ENCODE assay signal across 26 mouse cellular contexts in genomic region chr4:129381148-129381547, GRCm38 (mm10). TPM values are rescaled to one million over a fixed set of nuclear protein-coding genes. Genes with fewer than 3 reads are reported as not detected.
DNase-seq lines count a peak whose midpoint lies in the region; ATAC-seq and TF ChIP-seq lines count a peak whose summit lies in the region.
"Had no signal": no experiment of that assay in that cellular context is flagged by ENCODE, and none has a peak within 500 bp of the region (broad histone marks: within the 10 kb centered on the region; RNA-seq: fewer than 3 reads in every experiment).

No protein-coding gene starts in this region.

- no peaks in the 10 kb centered on the region for H3K9me3 ChIP-seq in E14TG2a.4 (ENCODE audit: low read length)
- H3K9me3 ChIP-seq in ES-Bruce4 (replicated peaks; ENCODE audit: control insufficient read depth, insufficient read depth, low read length, poor library complexity, severe bottlenecking) = no peaks in the 10 kb centered on the region
- no peaks in the 10 kb centered on the region for H3K9me3 ChIP-seq in midbrain, embryonic 14.5 days (ENCODE audit: control insufficient read depth, low read length)
- no peaks in the 10 kb centered on the region for H3K9me3 ChIP-seq in hindbrain, embryonic 14.5 days (ENCODE audit: control insufficient read depth, low read length)
- H3K9me3 ChIP-seq: embryonic facial prominence, embryonic 12.5 days; embryonic facial prominence, embryonic 15.5 days; heart, embryonic 10.5 days; hindbrain, embryonic 12.5 days; intestine, embryonic 15.5 days had no signal

- 78% methylated on average over 8 of the region's 8 CpGs for WGBS in midbrain, embryonic 14.5 days
- WGBS in hindbrain, embryonic 14.5 days = 83% methylated on average over 8 of the region's 8 CpGs

- peaks cover 4% of the 10 kb centered on the region; the same call in 1 of the 2 replicates for H3K36me3 ChIP-seq in E14TG2a.4 (ENCODE audit: insufficient read depth, low read length)
- no peaks in the 10 kb centered on the region for H3K36me3 ChIP-seq in ES-Bruce4 (ENCODE audit: control insufficient read depth, insufficient read depth, low read length, poor library complexity, severe bottlenecking)
- H3K36me3 ChIP-seq in midbrain, embryonic 14.5 days (ENCODE audit: control insufficient read depth, insufficient read depth, low read length) = no peaks in the 10 kb centered on the region
- no peaks in the 10 kb centered on the region for H3K36me3 ChIP-seq in hindbrain, embryonic 14.5 days (replicated peaks; ENCODE audit: control insufficient read depth, insufficient read depth)
- H3K36me3 ChIP-seq: embryonic facial prominence, embryonic 12.5 days; embryonic facial prominence, embryonic 15.5 days; heart, embryonic 10.5 days; hindbrain, embryonic 12.5 days; intestine, embryonic 15.5 days had no signal

- no peak for TF ChIP-seq CTCF in E14TG2a.4 (conservative IDR thresholded peaks at IDR 0.05; ENCODE audit: low read length)
- TF ChIP-seq CTCF in ES-Bruce4 (IDR thresholded peaks at IDR 0.05; ENCODE audit: low read depth, low read length) = no peak

- peak overlapping the region; percentile 73 for H3K9ac ChIP-seq in ES-Bruce4 (ENCODE audit: low read depth, poor library complexity, severe bottlenecking)
- H3K9ac ChIP-seq in midbrain, embryonic 14.5 days (replicated peaks; ENCODE audit: low read length) = no peak overlapping the region
- no peak overlapping the region for H3K9ac ChIP-seq in hindbrain, embryonic 14.5 days
- H3K9ac ChIP-seq: embryonic facial prominence, embryonic 12.5 days; embryonic facial prominence, embryonic 15.5 days; forebrain, postnatal 0 days; hindbrain, embryonic 12.5 days; intestine, embryonic 15.5 days had no signal

- peak; percentile 93 for DNase-seq in R1 (ENCODE audit: low read depth, low spot score)
- peak; percentile 15 for DNase-seq in telencephalon, adult 2 months (ENCODE audit: low read depth, low spot score)
- no peak for DNase-seq in midbrain, embryonic 14.5 days
- DNase-seq in hindbrain, embryonic 14.5 days (ENCODE audit: low spot score) = no peak
- DNase-seq: adrenal gland, postnatal 10 days; adrenal gland, postnatal 36 days; cerebellum, adult 11 months; cerebellum, adult 2 months; cerebellum, adult 9-11 months; cerebellum, postnatal 25 days; forebrain, postnatal 0 days; gastrocnemius, postnatal 10 days; gastrocnemius, postnatal 36 days; heart, adult 2 months; kidney, adult 11 months had no signal

- H3K4me1 ChIP-seq in E14TG2a.4 (replicated peaks; ENCODE audit: low read depth, low read length) (peaks cover 74% of the 10 kb centered on the region), ES-Bruce4 (ENCODE audit: control insufficient read depth, insufficient read depth, low read length) (peaks cover 5% of the 10 kb centered on the region)
- H3K4me1 ChIP-seq in midbrain, embryonic 14.5 days (ENCODE audit: control insufficient read depth, insufficient read depth, low read length) = 0 out of 2 replicates have a peak, but pooled peaks cover under 1% of the 10 kb centered on the region
- peaks cover 6% of the 10 kb centered on the region for H3K4me1 ChIP-seq in hindbrain, embryonic 14.5 days (replicated peaks; ENCODE audit: control insufficient read depth, insufficient read depth, low read length)
- H3K4me1 ChIP-seq: embryonic facial prominence, embryonic 12.5 days; heart, embryonic 10.5 days; hindbrain, embryonic 12.5 days had no signal

- TF ChIP-seq EP300 in ES-Bruce4 (IDR thresholded peaks at IDR 0.05; ENCODE audit: insufficient read depth, low read depth, low read length) = peak; percentile 95

- TF ChIP-seq POLR2A in ES-Bruce4 (IDR thresholded peaks at IDR 0.05; ENCODE audit: insufficient read depth, low read length) = peak; percentile 46

- no peak overlapping the region for H3K4me2 ChIP-seq in midbrain, embryonic 14.5 days (ENCODE audit: low read length)
- no peak overlapping the region for H3K4me2 ChIP-seq in hindbrain, embryonic 14.5 days (replicated peaks)
- H3K4me2 ChIP-seq: embryonic facial prominence, embryonic 12.5 days; embryonic facial prominence, embryonic 15.5 days; hindbrain, embryonic 12.5 days; intestine, embryonic 15.5 days had no signal

- ATAC-seq in midbrain, embryonic 14.5 days (ENCODE audit: low FRiP score, low TSS enrichment) = no peak
- ATAC-seq in hindbrain, embryonic 14.5 days (ENCODE audit: low FRiP score) = no peak
- ATAC-seq: CD4-positive, CD25-positive, alpha-beta regulatory T cell, adult 4 months; forebrain, embryonic 14.5 days; forebrain, postnatal 0 days; hindbrain, embryonic 16.5 days; intestine, embryonic 15.5 days had no signal

- peak overlapping the region; percentile 99 for H3K27ac ChIP-seq in ES-Bruce4 (ENCODE audit: insufficient read depth, low read length)
- H3K27ac ChIP-seq in midbrain, embryonic 14.5 days (replicated peaks; ENCODE audit: low read depth, low read length) = no peak overlapping the region
- no peak overlapping the region for H3K27ac ChIP-seq in hindbrain, embryonic 14.5 days
- H3K27ac ChIP-seq: embryonic facial prominence, embryonic 12.5 days; embryonic facial prominence, embryonic 15.5 days; heart, adult 2 months; heart, embryonic 10.5 days; hindbrain, embryonic 12.5 days; intestine, embryonic 15.5 days had no signal

- H3K27me3 ChIP-seq in E14TG2a.4 (ENCODE audit: insufficient read depth, low read length) = no peaks in the 10 kb centered on the region
- H3K27me3 ChIP-seq in ES-Bruce4 (ENCODE audit: control insufficient read depth, insufficient read depth, low read length, poor library complexity, severe bottlenecking) = no peaks in the 10 kb centered on the region
- peaks cover 5% of the 10 kb centered on the region; the same call in 1 of the 2 replicates for H3K27me3 ChIP-seq in midbrain, embryonic 14.5 days (ENCODE audit: control insufficient read depth, insufficient read depth, low read length)
- H3K27me3 ChIP-seq in hindbrain, embryonic 14.5 days (ENCODE audit: control insufficient read depth, insufficient read depth, low read length) = no peaks in the 10 kb centered on the region
- H3K27me3 ChIP-seq: intestine, embryonic 15.5 days had no signal

- H3K4me3 ChIP-seq in E14TG2a.4 (replicated peaks; ENCODE audit: low read length) = peak overlapping the region; percentile 64
- peak overlapping the region; percentile 60 for H3K4me3 ChIP-seq in ES-Bruce4 (ENCODE audit: low read depth, low read length)
- H3K4me3 ChIP-seq in midbrain, embryonic 14.5 days (replicated peaks; ENCODE audit: low read depth, low read length) = no peak overlapping the region
- no peak overlapping the region for H3K4me3 ChIP-seq in hindbrain, embryonic 14.5 days (replicated peaks; ENCODE audit: low read length)
- H3K4me3 ChIP-seq: embryonic facial prominence, embryonic 12.5 days; embryonic facial prominence, embryonic 15.5 days; heart, adult 2 months; heart, embryonic 10.5 days; hindbrain, embryonic 12.5 days; intestine, embryonic 15.5 days had no signal

RNA-seq across cellular contexts. Expression of gene Zbtb8a, which starts 3.2 kb away (rescaled TPM):
- 20.7 and 21.1 TPM in 2 replicates for polyA plus RNA-seq in ES-Bruce4 (2011; ENCODE audit: insufficient read depth, insufficient read length, low read depth, missing spikeins)
- 12.4 and 13.3 TPM in 2 replicates for polyA plus RNA-seq in midbrain, embryonic 14.5 days (2014; fragmentation: Nextera tagmentation; extraction: Ambion mirVana)
- polyA plus RNA-seq in hindbrain, embryonic 14.5 days (2014; fragmentation: Nextera tagmentation; extraction: Ambion mirVana) = 11.4 and 14.6 TPM in 2 replicates

RNA-seq across cellular contexts. Expression of gene Zbtb8os, which starts 45.7 kb away (rescaled TPM):
- polyA plus RNA-seq in ES-Bruce4 (2011; ENCODE audit: insufficient read depth, insufficient read length, low read depth, missing spikeins) = 138 and 146 TPM in 2 replicates
- 22.9 and 26.3 TPM in 2 replicates for polyA plus RNA-seq in midbrain, embryonic 14.5 days (2014; fragmentation: Nextera tagmentation; extraction: Ambion mirVana)
- polyA plus RNA-seq in hindbrain, embryonic 14.5 days (2014; fragmentation: Nextera tagmentation; extraction: Ambion mirVana) = 17.7 and 23.7 TPM in 2 replicates

RNA-seq across cellular contexts. Expression of gene Rbbp4, which starts 46.0 kb away (rescaled TPM):
- polyA plus RNA-seq in ES-Bruce4 (2011; ENCODE audit: insufficient read depth, insufficient read length, low read depth, missing spikeins) = 375 and 419 TPM in 2 replicates
- 280 and 349 TPM in 2 replicates for polyA plus RNA-seq in midbrain, embryonic 14.5 days (2014; fragmentation: Nextera tagmentation; extraction: Ambion mirVana)
- 251 and 261 TPM in 2 replicates for polyA plus RNA-seq in hindbrain, embryonic 14.5 days (2014; fragmentation: Nextera tagmentation; extraction: Ambion mirVana)

RNA-seq across cellular contexts. Expression of gene Zbtb8b, which starts 59.5 kb away (rescaled TPM):
- polyA plus RNA-seq in ES-Bruce4 (2011; ENCODE audit: insufficient read depth, insufficient read length, low read depth, missing spikeins) = 4.2 and 4.8 TPM in 2 replicates
- 15.9 and 17.6 TPM in 2 replicates for polyA plus RNA-seq in midbrain, embryonic 14.5 days (2014; fragmentation: Nextera tagmentation; extraction: Ambion mirVana)
- 15.0 and 17.6 TPM in 2 replicates for polyA plus RNA-seq in hindbrain, embryonic 14.5 days (2014; fragmentation: Nextera tagmentation; extraction: Ambion mirVana)
- polyA plus RNA-seq: C2C12; CD4-positive, CD25-positive, alpha-beta regulatory T cell, adult 4 months had no signal

Comparison
In these comparisons a context has a peak if more than half of its experiments do, and no peak if none do; other contexts are left out.
1. H3K4me3 ChIP-seq: peak in E14TG2a.4 (single experiment) and ES-Bruce4 (single experiment); none in midbrain, embryonic 14.5 days (single experiment) and hindbrain, embryonic 14.5 days (single experiment).
2. DNase-seq: peak in R1 (single experiment) and telencephalon, adult 2 months (single experiment); none in midbrain, embryonic 14.5 days (single experiment) and hindbrain, embryonic 14.5 days (single experiment).